Mouse (Mus musculus) heart, postnatal 0 days (tissue): ENCODE results near the gene Trim56.

ENCODE experiments used
- CTCF ChIP-seq: IDR thresholded peaks from 2 replicates; pipeline ENCODE4 v1.5.1; 2016; ENCODE audit warnings: antibody characterized with exemption, control low read depth, low read depth
- EP300 ChIP-seq: IDR thresholded peaks from 2 replicates; pipeline ENCODE4 v1.6.1; 2016; ENCODE audit warnings: antibody characterized with exemption, low read depth

DNA sequence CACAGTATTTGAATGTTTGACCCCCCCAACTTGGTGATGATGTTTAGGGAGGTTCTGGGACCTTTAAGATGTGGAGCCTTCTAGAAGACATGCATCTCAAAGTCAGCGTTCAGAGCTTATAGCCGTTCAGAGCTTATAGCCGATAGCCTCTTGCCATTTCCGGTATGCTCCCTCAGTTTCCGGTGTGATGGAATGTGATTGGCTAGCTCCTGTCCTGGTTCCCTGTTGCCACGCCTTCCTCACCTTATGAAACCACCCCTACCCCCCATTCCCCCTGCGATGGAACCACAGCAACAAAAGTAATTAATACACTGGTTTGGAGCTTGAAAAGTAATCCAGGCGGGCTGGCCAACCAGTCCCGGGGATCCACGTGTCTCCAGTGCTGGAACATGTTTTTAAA lies 23.0 kb upstream of the Trim56 start:
- TF ChIP-seq CTCF (no peak), EP300 (no peak)
